Comparison of ENCODE assay signal across 22 mouse cellular contexts in genomic region chr6:50126331-50126730, GRCm38 (mm10). TPM values are rescaled to one million over a fixed set of nuclear protein-coding genes. Genes with fewer than 3 reads are reported as not detected.
DNase-seq lines count a peak whose midpoint lies in the region; ATAC-seq and TF ChIP-seq lines count a peak whose summit lies in the region.
"Had no signal": no experiment of that assay in that cellular context is flagged by ENCODE, and none has a peak within 500 bp of the region (broad histone marks: within the 10 kb centered on the region; RNA-seq: fewer than 3 reads in every experiment).

No protein-coding gene starts in this region.

- DNase-seq in kidney, adult 11 months = peak; percentile 22
- DNase-seq in kidney, adult 9 months = peak; percentile 72
- no peak for DNase-seq in kidney, adult 18-20 months
- DNase-seq in kidney, postnatal 14 days = peak; percentile 34
- no peak for DNase-seq in heart, adult 2 months
- DNase-seq in heart, postnatal 36 days = no peak
- DNase-seq: adrenal gland, adult 8-10 months; adrenal gland, postnatal 25 days; cerebellum, adult 11-12 months; cerebellum, adult 8-10 months; cerebellum, postnatal 10 days; gastrocnemius, postnatal 10 days; gastrocnemius, postnatal 36 days; heart, postnatal 4 days had no signal

- no peak for TF ChIP-seq POLR2A in heart, adult 2 months (IDR thresholded peaks at IDR 0.05; ENCODE audit: insufficient read depth, low read depth, low read length)

- intact Hi-C loops in heart, adult 2 months (cut with DNase I) = no loop called here
- intact Hi-C loops in heart, postnatal 36 days (cut with DNase I) = no loop called here

- no peak overlapping the region; the same call in 1 of the 2 replicates for H3K27ac ChIP-seq in kidney, embryonic 16.5 days (ENCODE audit: low read length)
- no peak overlapping the region for H3K27ac ChIP-seq in intestine, embryonic 15.5 days
- H3K27ac ChIP-seq in heart, adult 2 months = no peak overlapping the region
- H3K27ac ChIP-seq: forebrain, embryonic 10.5 days; forebrain, embryonic 13.5 days; hindbrain, embryonic 14.5 days had no signal

- no peak overlapping the region for H3K9ac ChIP-seq in kidney, embryonic 16.5 days (replicated peaks; ENCODE audit: low read length)
- H3K9ac ChIP-seq in intestine, embryonic 15.5 days = no peak overlapping the region
- H3K9ac ChIP-seq in heart, adult 2 months (ENCODE audit: low read depth, low read length) = no peak overlapping the region
- H3K9ac ChIP-seq: forebrain, embryonic 13.5 days; hindbrain, embryonic 14.5 days had no signal

- H3K4me1 ChIP-seq in kidney, embryonic 16.5 days (ENCODE audit: insufficient read depth, low read length) = no peaks in the 10 kb centered on the region
- H3K4me1 ChIP-seq in intestine, embryonic 15.5 days (replicated peaks) = no peaks in the 10 kb centered on the region
- no peaks in the 10 kb centered on the region for H3K4me1 ChIP-seq in heart, adult 2 months (ENCODE audit: control insufficient read depth, insufficient read depth, low read length)
- H3K4me1 ChIP-seq: forebrain, embryonic 10.5 days; forebrain, embryonic 13.5 days had no signal

- no peaks in the 10 kb centered on the region for H3K27me3 ChIP-seq in kidney, embryonic 16.5 days (ENCODE audit: insufficient read depth, low read length)
- no peaks in the 10 kb centered on the region for H3K27me3 ChIP-seq in intestine, embryonic 15.5 days (replicated peaks)
- H3K27me3 ChIP-seq in heart, adult 2 months (ENCODE audit: control insufficient read depth, insufficient read depth, low read length) = no peaks in the 10 kb centered on the region
- H3K27me3 ChIP-seq: forebrain, embryonic 13.5 days had no signal

- TF ChIP-seq EP300 in heart, adult 2 months (IDR thresholded peaks at IDR 0.05; ENCODE audit: insufficient read depth, low read depth, low read length) = no peak

- peaks cover 2% of the 10 kb centered on the region; the same call in 1 of the 2 replicates for H3K79me2 ChIP-seq in heart, adult 2 months (replicated peaks; ENCODE audit: control insufficient read depth, insufficient read depth, low read length)

- TF ChIP-seq CTCF in heart, adult 2 months (IDR thresholded peaks at IDR 0.05) = no peak

- no peak overlapping the region for H3K4me3 ChIP-seq in kidney, embryonic 16.5 days (ENCODE audit: low read length)
- H3K4me3 ChIP-seq in intestine, embryonic 15.5 days (replicated peaks) = no peak overlapping the region
- H3K4me3 ChIP-seq in heart, adult 2 months = no peak overlapping the region
- H3K4me3 ChIP-seq: forebrain, embryonic 10.5 days; forebrain, embryonic 13.5 days had no signal

- peaks cover 11% of the 10 kb centered on the region; the same call in 1 of the 2 replicates for H3K9me3 ChIP-seq in kidney, embryonic 16.5 days (ENCODE audit: low read length)
- no peaks in the 10 kb centered on the region for H3K9me3 ChIP-seq in intestine, embryonic 15.5 days

- peaks cover 19% of the 10 kb centered on the region for H3K36me3 ChIP-seq in kidney, embryonic 16.5 days (ENCODE audit: insufficient read depth, low read length)
- H3K36me3 ChIP-seq in intestine, embryonic 15.5 days = no peaks in the 10 kb centered on the region
- no peaks in the 10 kb centered on the region for H3K36me3 ChIP-seq in heart, adult 2 months (ENCODE audit: control insufficient read depth, insufficient read depth, low read length)

- no peak for ATAC-seq in kidney, embryonic 16.5 days (ENCODE audit: low FRiP score, low TSS enrichment)
- ATAC-seq in intestine, embryonic 15.5 days = peak; percentile 88
- ATAC-seq: activated CD4-positive, CD25-positive, alpha-beta regulatory T cell, adult 4 months; forebrain, embryonic 13.5 days; forebrain, embryonic 16.5 days had no signal

- H3K4me2 ChIP-seq in kidney, embryonic 16.5 days (replicated peaks; ENCODE audit: low read depth, low read length) = no peak overlapping the region
- H3K4me2 ChIP-seq in intestine, embryonic 15.5 days (replicated peaks) = no peak overlapping the region
- H3K4me2 ChIP-seq: forebrain, embryonic 13.5 days; heart, embryonic 11.5 days; hindbrain, embryonic 14.5 days had no signal

- WGBS in kidney, embryonic 16.5 days = 89% methylated on average over 2 of the region's 2 CpGs
- 72% methylated on average over 2 of the region's 2 CpGs for WGBS in intestine, embryonic 15.5 days
- WGBS in heart, adult 2 months = 91% methylated on average over 2 of the region's 2 CpGs

RNA-seq across cellular contexts. Expression of gene Mpp6, which starts 16.3 kb away (rescaled TPM):
- polyA plus RNA-seq in kidney, embryonic 16.5 days (2015; fragmentation: Nextera tagmentation; extraction: Ambion mirVana) = 81.5 and 84.7 TPM in 2 replicates
- 56.2 and 64.5 TPM in 2 replicates for polyA plus RNA-seq in intestine, embryonic 15.5 days (2015; fragmentation: Nextera tagmentation; extraction: Ambion mirVana)
- total RNA-seq in heart, adult 2 months (2021) = 10 to 100 TPM; 61.7 to 67.6 TPM
- 13.2 and 28.3 TPM in 2 replicates for polyA plus RNA-seq in heart, adult 2 months (2012; rRNA removed)
- total RNA-seq in heart, postnatal 36 days (2021) = 10 to 100 TPM; 59.2 to 64.2 TPM

Comparison
In these comparisons a context has a peak if more than half of its experiments do, and no peak if none do; other contexts are left out.
1. DNase-seq: peak in kidney, adult 11 months (single experiment), kidney, adult 9 months (single experiment) and kidney, postnatal 14 days (single experiment); none in kidney, adult 18-20 months (single experiment), heart, adult 2 months (0 of 2) and heart, postnatal 36 days (0 of 2).